Mouse (Mus musculus) lung, adult 18-20 months (tissue): ENCODE measurements at regions not wholly inside any gene's neighbourhood (a gene's known extent, or its start where the extent isn't known, plus 50 kb on each side); places are given as distances from the start of the nearest gene placed in this dataset.
A peak's percentile ranks its signal among the peaks of the same experiment; 100 is the strongest.

Source experiments
- DNase-seq, 2 experiments: peaks; one replicate each; pipeline ENCODE4 v3.0.0; 2022; ENCODE audit warnings: mixed read lengths in 2 of 2

- no peak for DNase-seq
Measured at GRCm38 (mm10) chr7:133372695-133373094, 229.3 kb downstream of the Tex36 start.

GRCm38 (mm10) chr7:133370542-133370941, 231.4 kb downstream of the Tex36 start:
- no peak for DNase-seq

- DNase-seq: no peak
Measured at GRCm38 (mm10) chr7:133364601-133365000, 237.4 kb downstream of the Tex36 start.

- no peak for DNase-seq
Measured at GRCm38 (mm10) chr7:133328717-133329116, 204.6 kb upstream of the Ctbp2 start.

- no peak for DNase-seq
Measured at GRCm38 (mm10) chr7:133325548-133326190, 201.5 kb upstream of the Ctbp2 start.

- DNase-seq: no peak
Measured at GRCm38 (mm10) chr7:133323955-133324354, 199.8 kb upstream of the Ctbp2 start.

GRCm38 (mm10) chr7:133317511-133317910, 193.4 kb upstream of the Ctbp2 start:
- no peak for DNase-seq

GRCm38 (mm10) chr7:133316701-133317475, 192.7 kb upstream of the Ctbp2 start:
- DNase-seq: no peak

- no peak for DNase-seq
Measured at GRCm38 (mm10) chr7:133315197-133316029, 191.3 kb upstream of the Ctbp2 start.

GRCm38 (mm10) chr7:133313115-133313514, 189.0 kb upstream of the Ctbp2 start:
- DNase-seq: no peak

- DNase-seq: no peak
Measured at GRCm38 (mm10) chr7:133311116-133311801, 187.1 kb upstream of the Ctbp2 start.

GRCm38 (mm10) chr7:133304461-133304860, 180.3 kb upstream of the Ctbp2 start:
- DNase-seq: no peak

GRCm38 (mm10) chr7:133290471-133290870, 166.3 kb upstream of the Ctbp2 start:
- DNase-seq: no peak

GRCm38 (mm10) chr7:133288236-133288635, 164.1 kb upstream of the Ctbp2 start:
- DNase-seq: no peak

GRCm38 (mm10) chr7:133286836-133287235, 162.7 kb upstream of the Ctbp2 start:
- DNase-seq: no peak

- DNase-seq: no peak
Measured at GRCm38 (mm10) chr7:133286216-133286615, 162.1 kb upstream of the Ctbp2 start.

- DNase-seq: no peak
Measured at GRCm38 (mm10) chr7:133262161-133262560, 138.0 kb upstream of the Ctbp2 start.

GRCm38 (mm10) chr7:133259143-133259542, 135.0 kb upstream of the Ctbp2 start:
- no peak for DNase-seq

GRCm38 (mm10) chr7:133256831-133257230, 132.7 kb upstream of the Ctbp2 start:
- DNase-seq: peak in 1 of 2 experiments; percentile 1

- no peak for DNase-seq
Measured at GRCm38 (mm10) chr7:133244601-133245000, 120.4 kb upstream of the Ctbp2 start.

- DNase-seq: no peak
Measured at GRCm38 (mm10) chr7:133234326-133234725, 110.2 kb upstream of the Ctbp2 start.

- no peak for DNase-seq
Measured at GRCm38 (mm10) chr7:133232889-133233441, 108.8 kb upstream of the Ctbp2 start.

- DNase-seq: no peak
Measured at GRCm38 (mm10) chr7:133230806-133231205, 106.7 kb upstream of the Ctbp2 start.
